Mouse (Mus musculus) heart, postnatal 36 days (tissue): ENCODE measurements around the gene Aup1. TPM values are rescaled to one million over a fixed set of nuclear protein-coding genes. Genes with fewer than 3 reads are reported as not detected.

Source experiments
- DNase-seq, 2 experiments: peaks; one replicate each; pipeline ENCODE4 v3.0.0; 2021 to 2022
- intact Hi-C: fragments of 180-260 bp; cut with DNase I; formaldehyde crosslinking; loops from one replicate; pipeline ENCODE4 v1.15.1; 2025
- microRNA-seq, 2 experiments: library from miRNA; unstranded; fragments of <30 nt; microRNA quantifications; one replicate each; pipeline ENCODE4 v1.2.0; 2021; ENCODE audit warnings: borderline number of aligned reads in 2 of 2
- total RNA-seq, 2 experiments: library from RNA; stranded (reverse); gene quantifications; 2 replicates each; pipeline ENCODE4 v1.2.3; 2021

Aup1 gene
- total RNA-seq, 2 experiments from 2014 or later, result 78.1 to 82.2 TPM

GRCm38 (mm10) chr6:83098411-83098810 is 44.1 kb downstream of the Aup1 start:
- no peak for DNase-seq
- intact Hi-C loops, result no loop called here

DNA sequence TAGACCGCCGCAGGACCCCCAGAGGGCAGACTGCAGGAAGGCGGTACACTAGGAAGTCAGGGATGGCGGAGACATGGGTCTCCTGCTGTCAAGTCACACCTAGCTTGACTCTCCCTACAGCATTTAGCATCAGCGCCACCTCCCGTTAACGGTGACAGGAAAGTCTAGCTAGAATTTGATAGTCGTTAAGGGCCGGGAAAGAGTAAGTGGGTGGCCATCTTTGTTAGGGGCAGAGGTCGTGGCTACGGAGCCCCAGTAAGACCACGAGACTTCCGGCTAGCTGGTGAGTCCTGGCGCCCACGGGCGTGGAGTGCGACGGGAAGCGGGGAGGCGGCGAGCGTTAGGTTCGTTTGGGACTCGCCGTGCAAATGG is 47.0 kb downstream of the Aup1 start, which contains the start of the genes Ccdc142 and Gm42688:
TSS of gene Ccdc142 (plus strand) at position 286 of the 372 bp plus-strand sequence.
TSS of gene Gm42688 (plus strand) at position 302 of the 372 bp plus-strand sequence.
- intact Hi-C loops, result loop anchor here (1.0 kb wide), 3 partner anchors 23 to 105 kb away; partner anchors contain the start of gene Aup1
- peak; percentile 87 to 88 for DNase-seq

DNA sequence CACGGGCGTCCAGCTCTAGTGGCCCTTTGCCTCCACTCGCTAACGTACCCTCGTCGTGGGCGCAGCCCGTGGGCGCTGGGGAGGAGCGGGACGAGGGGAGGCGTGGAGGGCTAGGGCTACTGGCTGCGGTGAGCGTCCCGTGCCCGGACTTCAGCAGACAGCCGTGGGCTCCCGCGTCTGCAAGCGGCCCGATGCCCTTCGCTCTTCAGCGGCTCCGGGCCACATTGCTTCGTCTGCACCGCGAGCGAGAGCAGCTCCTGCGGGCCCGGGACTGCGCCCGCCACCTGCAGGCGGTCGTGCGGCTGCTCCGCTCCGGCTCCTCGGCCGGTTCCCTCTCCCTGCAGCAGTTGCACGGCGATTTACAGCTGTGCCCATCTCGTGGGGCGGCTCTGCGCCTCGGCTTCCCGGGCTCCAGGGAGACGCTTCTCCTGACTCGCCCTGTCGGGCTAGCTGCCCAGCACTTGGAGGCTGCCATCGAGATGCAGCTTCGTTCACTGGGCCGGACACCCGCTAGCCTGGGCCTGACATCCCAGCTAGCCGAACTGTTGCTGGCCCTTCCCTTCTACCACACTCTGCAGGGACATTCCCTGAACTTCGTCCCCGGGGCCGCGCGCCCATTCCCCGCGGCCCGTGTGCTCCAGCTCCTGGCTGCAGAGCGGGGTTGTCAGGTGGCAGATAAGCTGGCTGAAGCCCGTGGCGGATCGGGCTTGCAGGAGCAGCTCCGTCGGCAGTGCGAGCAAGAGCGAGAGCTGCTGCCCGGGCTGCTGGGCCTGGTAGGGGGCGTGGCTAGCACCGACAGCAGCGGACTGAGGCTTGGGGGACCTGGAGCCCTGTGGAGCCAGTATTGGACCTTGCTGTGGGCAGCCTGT is 47.6 kb downstream of the Aup1 start:
- intact Hi-C loops, result loop anchor here (1.0 kb wide), 3 partner anchors 24 to 106 kb away; partner anchors contain the start of gene Aup1
- DNase-seq, result peak; percentile 59 to 63

- no peak for DNase-seq
- intact Hi-C loops, result no loop called here
Observed at GRCm38 (mm10) chr6:83103130-83103650, 48.9 kb downstream of the Aup1 start.

- no peak for DNase-seq
- intact Hi-C loops, result no loop called here
Observed at GRCm38 (mm10) chr6:83104158-83104557, 49.8 kb downstream of the Aup1 start.

Small RNA genes lying within 50 kb of the gene (microRNA-seq; reads per million reads assigned to microRNA genes)
- gene Mir3470a (0 reads per million in 2 experiments), gene Mir7040 (0 reads per million in 2 experiments)

Other genes with a start within 250 kb of the Aup1 start
- gene Sema4f, start 114.8 kb upstream of the Aup1 start, total RNA-seq, result under 1 TPM; 0.22 TPM
- not detected for gene M1ap, start 107.6 kb upstream of the Aup1 start, total RNA-seq
- 1 to 10 TPM; 2.8 to 4.3 TPM for gene Dok1, start 21.1 kb upstream of the Aup1 start, total RNA-seq
- gene Loxl3, start 20.3 kb upstream of the Aup1 start, total RNA-seq, result 1 to 10 TPM; 2.9 to 3.1 TPM
- gene Htra2, start 752 bp downstream of the Aup1 start, total RNA-seq, result 10 to 100 TPM; 34.2 to 35.4 TPM
- gene Dqx1, start 3.3 kb downstream of the Aup1 start, total RNA-seq, result under 1 TPM; 0.65 to 0.89 TPM
- gene Tlx2, start 15.8 kb downstream of the Aup1 start, total RNA-seq, result not detected
- gene Pcgf1, start 23.3 kb downstream of the Aup1 start, total RNA-seq, result 10 to 100 TPM in 1 of 2 experiments, 1 to 10 TPM in 1; 8.6 to 10.1 TPM
- gene Lbx2, start 31.8 kb downstream of the Aup1 start, total RNA-seq, result 1 to 10 TPM in 1 of 2 experiments, under 1 TPM in 1; 0.68 to 1.1 TPM
- 1 to 10 TPM; 1.4 to 1.5 TPM for gene Ccdc142, start 47.1 kb downstream of the Aup1 start, total RNA-seq
- gene Gm42688, start 47.1 kb downstream of the Aup1 start, total RNA-seq, result 1 to 10 TPM; 1.1 to 1.4 TPM
- gene Mrpl53, start 54.5 kb downstream of the Aup1 start, total RNA-seq, result 100 to 1,000 TPM; 123 to 132 TPM
- 1 to 10 TPM; 8.2 to 8.8 TPM for gene Mogs, start 61.0 kb downstream of the Aup1 start, total RNA-seq
- gene Wbp1, start 67.0 kb downstream of the Aup1 start, total RNA-seq, result 10 to 100 TPM; 71.0 to 71.7 TPM
- 10 to 100 TPM; 14.5 to 16.0 TPM for gene Ino80b, start 70.9 kb downstream of the Aup1 start, total RNA-seq
- 1 to 10 TPM; 4.6 to 5.5 TPM for gene Rtkn, start 80.9 kb downstream of the Aup1 start, total RNA-seq
- gene Wdr54, start 101.9 kb downstream of the Aup1 start, total RNA-seq, result 1 to 10 TPM; 1.4 to 1.5 TPM
- gene 1700003E16Rik, start 101.9 kb downstream of the Aup1 start, total RNA-seq, result under 1 TPM; 0.16 to 0.39 TPM
- 100 to 1,000 TPM; 137 to 139 TPM for gene Dctn1, start 111.4 kb downstream of the Aup1 start, total RNA-seq
- gene Slc4a5, start 165.3 kb downstream of the Aup1 start, total RNA-seq, result not detected